ENCODE assay signal across 15 mouse cellular contexts in genomic region chr15:100225891-100226290, GRCm38 (mm10). TPM values are rescaled to one million over a fixed set of nuclear protein-coding genes. Genes with fewer than 3 reads are reported as not detected.
DNase-seq lines count a peak whose midpoint lies in the region; ATAC-seq and TF ChIP-seq lines count a peak whose summit lies in the region.
"Had no signal": no experiment of that assay in that cellular context is flagged by ENCODE, and none has a peak within 500 bp of the region (broad histone marks: within the 10 kb centered on the region; RNA-seq: fewer than 3 reads in every experiment).

No protein-coding gene starts in this region.

- H3K27ac ChIP-seq in hindbrain, postnatal 0 days, result peak overlapping the region; percentile 100; the same call in 1 of the 2 replicates
- H3K27ac ChIP-seq in hindbrain, embryonic 11.5 days (ENCODE audit: low read depth, low read length), result no peak overlapping the region
- peak overlapping the region; percentile 67 for H3K27ac ChIP-seq in bone marrow macrophage, adult 2 months (ENCODE audit: insufficient read depth, low read depth, low read length)
- peak overlapping the region; percentile 100 for H3K27ac ChIP-seq in heart, postnatal 0 days (ENCODE audit: low read depth)
- H3K27ac ChIP-seq: embryonic facial prominence, embryonic 13.5 days; midbrain, embryonic 12.5 days had no signal

- no peak for TF ChIP-seq EP300 in heart, postnatal 0 days (IDR thresholded peaks at IDR 0.05; ENCODE audit: low read depth)

- no peak for ATAC-seq in cerebellum, adult (ENCODE audit: insufficient number of reproducible peaks, low FRiP score, low TSS enrichment)
- no peak for ATAC-seq in hindbrain, postnatal 0 days
- ATAC-seq in hindbrain, embryonic 11.5 days (ENCODE audit: low FRiP score), result no peak
- ATAC-seq in heart, postnatal 0 days (ENCODE audit: insufficient read depth, low read depth), result no peak

- H3K4me3 ChIP-seq in hindbrain, postnatal 0 days (ENCODE audit: low read length), result no peak overlapping the region
- no peak overlapping the region for H3K4me3 ChIP-seq in hindbrain, embryonic 11.5 days (ENCODE audit: low read depth, low read length)
- no peak overlapping the region for H3K4me3 ChIP-seq in bone marrow macrophage, adult 2 months (ENCODE audit: insufficient read depth, low read length)
- H3K4me3 ChIP-seq in heart, postnatal 0 days (ENCODE audit: low read depth, low read length), result no peak overlapping the region
- H3K4me3 ChIP-seq: embryonic facial prominence, embryonic 13.5 days; midbrain, embryonic 12.5 days had no signal

- 76% methylated on average over 1 of the region's 1 CpGs for WGBS in hindbrain, postnatal 0 days
- WGBS in hindbrain, embryonic 11.5 days, result 92% methylated on average over 1 of the region's 1 CpGs
- 73% methylated on average over 1 of the region's 1 CpGs for WGBS in heart, postnatal 0 days

- H3K9ac ChIP-seq in hindbrain, postnatal 0 days (replicated peaks; ENCODE audit: low read length), result no peak overlapping the region
- no peak overlapping the region for H3K9ac ChIP-seq in hindbrain, embryonic 11.5 days (ENCODE audit: low read depth, low read length)
- no peak overlapping the region for H3K9ac ChIP-seq in heart, postnatal 0 days (replicated peaks; ENCODE audit: low read depth, low read length)
- H3K9ac ChIP-seq: embryonic facial prominence, embryonic 13.5 days; midbrain, embryonic 12.5 days had no signal

- H3K27me3 ChIP-seq in hindbrain, postnatal 0 days (ENCODE audit: insufficient read depth, low read length), result no peaks in the 10 kb centered on the region
- H3K27me3 ChIP-seq in hindbrain, embryonic 11.5 days (ENCODE audit: control insufficient read depth, insufficient read depth, low read length), result no peaks in the 10 kb centered on the region
- no peaks in the 10 kb centered on the region for H3K27me3 ChIP-seq in heart, postnatal 0 days (ENCODE audit: control insufficient read depth, insufficient read depth, low read length)
- H3K27me3 ChIP-seq: embryonic facial prominence, embryonic 13.5 days; midbrain, embryonic 12.5 days had no signal

- no peak for TF ChIP-seq POLR2A in bone marrow macrophage, adult 2 months (IDR thresholded peaks at IDR 0.05; ENCODE audit: borderline replicate concordance, low read depth, low read length)

- no peaks in the 10 kb centered on the region for H3K36me3 ChIP-seq in hindbrain, postnatal 0 days (ENCODE audit: insufficient read depth, low read length)
- H3K36me3 ChIP-seq in hindbrain, embryonic 11.5 days (ENCODE audit: control insufficient read depth, insufficient read depth, low read length), result no peaks in the 10 kb centered on the region
- 0 out of 2 replicates have a peak, but pooled peaks cover 9% of the 10 kb centered on the region for H3K36me3 ChIP-seq in heart, postnatal 0 days (replicated peaks; ENCODE audit: control insufficient read depth, insufficient read depth, low read length)
- H3K36me3 ChIP-seq: midbrain, embryonic 12.5 days had no signal

- no peak overlapping the region for H3K4me2 ChIP-seq in hindbrain, postnatal 0 days (ENCODE audit: low read depth, low read length)
- H3K4me2 ChIP-seq in hindbrain, embryonic 11.5 days (replicated peaks; ENCODE audit: low read depth, low read length), result no peak overlapping the region
- no peak overlapping the region for H3K4me2 ChIP-seq in heart, postnatal 0 days (ENCODE audit: low read depth, low read length)

- peak; percentile 53 for DNase-seq in cerebellum, adult 11 months
- peak; percentile 59 for DNase-seq in hindbrain, postnatal 0 days (ENCODE audit: low spot score)
- DNase-seq in hindbrain, embryonic 11.5 days (ENCODE audit: low spot score), result no peak
- no peak for DNase-seq in heart, postnatal 0 days (ENCODE audit: low spot score)
- DNase-seq in urinary bladder, postnatal 4 days (ENCODE audit: low spot score in 2 of 2), result no peak
- DNase-seq in adrenal gland, postnatal 14 days, result no peak
- DNase-seq: adrenal gland, postnatal 10 days; kidney, adult 8-10 months had no signal

- no peaks in the 10 kb centered on the region for H3K9me3 ChIP-seq in hindbrain, postnatal 0 days (ENCODE audit: low read length)
- H3K9me3 ChIP-seq in hindbrain, embryonic 11.5 days (ENCODE audit: control insufficient read depth, low read length), result no peaks in the 10 kb centered on the region
- peaks cover 17% of the 10 kb centered on the region for H3K9me3 ChIP-seq in heart, postnatal 0 days (replicated peaks; ENCODE audit: control insufficient read depth, low read length)

- no peak for TF ChIP-seq CTCF in hindbrain, postnatal 0 days (IDR thresholded peaks at IDR 0.05; ENCODE audit: low read depth)
- no peak for TF ChIP-seq CTCF in bone marrow macrophage, adult 2 months (IDR thresholded peaks at IDR 0.05; ENCODE audit: low read depth, low read length)
- TF ChIP-seq CTCF in heart, postnatal 0 days (IDR thresholded peaks at IDR 0.05; ENCODE audit: low read depth), result no peak

- peaks cover 5% of the 10 kb centered on the region for H3K4me1 ChIP-seq in hindbrain, postnatal 0 days (ENCODE audit: insufficient read depth, low read length)
- H3K4me1 ChIP-seq in hindbrain, embryonic 11.5 days (replicated peaks; ENCODE audit: control insufficient read depth, insufficient read depth, low read length), result no peaks in the 10 kb centered on the region
- peaks cover 30% of the 10 kb centered on the region for H3K4me1 ChIP-seq in bone marrow macrophage, adult 2 months (ENCODE audit: control insufficient read depth, insufficient read depth, low read length)
- peaks cover 14% of the 10 kb centered on the region for H3K4me1 ChIP-seq in heart, postnatal 0 days (ENCODE audit: control insufficient read depth, insufficient read depth)

RNA-seq across cellular contexts. Expression of gene Atf1, which starts 1.7 kb away (rescaled TPM):
- total RNA-seq in hindbrain, postnatal 0 days (2014; rRNA removed), result 5.9 and 9.8 TPM in 2 replicates
- 11.7 and 14.1 TPM in 2 replicates for polyA plus RNA-seq in hindbrain, postnatal 0 days (2015; fragmentation: Nextera tagmentation; extraction: Ambion mirVana)
- 27.7 and 35.5 TPM in 2 replicates for polyA plus RNA-seq in hindbrain, embryonic 11.5 days (2014; fragmentation: Nextera tagmentation; extraction: Ambion mirVana)
- polyA plus RNA-seq in bone marrow macrophage, adult 2 months (2012; ENCODE audit: insufficient read depth, insufficient read length, missing spikeins), result 51.1 and 54.6 TPM in 2 replicates
- 12.1 and 51.4 TPM in 2 replicates for total RNA-seq in heart, postnatal 0 days (2014; rRNA removed; ENCODE audit: low replicate concordance)
- polyA plus RNA-seq in heart, postnatal 0 days (2015; fragmentation: Nextera tagmentation; extraction: Ambion mirVana), result 33.1 and 33.9 TPM in 2 replicates
- 54.4 and 57.4 TPM in 2 replicates for total RNA-seq in adrenal gland, postnatal 14 days (2021)

RNA-seq across cellular contexts. Expression of gene Tmprss12, which starts 54.7 kb away (rescaled TPM):
- not detected in 2 replicates for total RNA-seq in hindbrain, postnatal 0 days (2014; rRNA removed)
- not detected in 2 replicates for polyA plus RNA-seq in hindbrain, postnatal 0 days (2015; fragmentation: Nextera tagmentation; extraction: Ambion mirVana)
- polyA plus RNA-seq in hindbrain, embryonic 11.5 days (2014; fragmentation: Nextera tagmentation; extraction: Ambion mirVana), result not detected in 2 replicates
- not detected in 2 replicates for polyA plus RNA-seq in bone marrow macrophage, adult 2 months (2012; ENCODE audit: insufficient read depth, insufficient read length, missing spikeins)
- total RNA-seq in heart, postnatal 0 days (2014; rRNA removed; ENCODE audit: low replicate concordance), result not detected in 2 replicates
- polyA plus RNA-seq in heart, postnatal 0 days (2015; fragmentation: Nextera tagmentation; extraction: Ambion mirVana), result not detected in 2 replicates
- total RNA-seq in adrenal gland, postnatal 14 days (2021), result not detected in 2 replicates
- total RNA-seq: adrenal gland, postnatal 10 days; G1E; gastrocnemius, adult 18-20 months; left cerebral cortex, postnatal 36 days had no signal
- polyA plus RNA-seq: embryonic facial prominence, embryonic 13.5 days; G1E; midbrain, embryonic 12.5 days had no signal

Comparison
In these comparisons a context has a peak if more than half of its experiments do, and no peak if none do; other contexts are left out.
1. DNase-seq: peak in cerebellum, adult 11 months (single experiment) and hindbrain, postnatal 0 days (single experiment); none in hindbrain, embryonic 11.5 days (single experiment), heart, postnatal 0 days (single experiment), urinary bladder, postnatal 4 days (0 of 2) and adrenal gland, postnatal 14 days (single experiment).